Mouse (Mus musculus) erythroblast, embryonic 14.5 days (primary cell): ENCODE measurements around the gene Srsf3.

Experiments
- GATA1 ChIP-seq: IDR thresholded peaks from 2 replicates; pipeline ENCODE4 v1.6.1; 2012; ENCODE audit warnings: low read length, inconsistent platforms, mixed read lengths
- TAL1 ChIP-seq: IDR thresholded peaks from 3 replicates; pipeline ENCODE4 v1.6.1; 2012; ENCODE audit warnings: low read length, inconsistent platforms, mixed read lengths

- no peak for TF ChIP-seq TAL1
- no peak for TF ChIP-seq GATA1
Measured at GRCm38 (mm10) chr17:29062119-29063035, 29.9 kb downstream of the Srsf3 start.
